Mouse (Mus musculus) ES-Bruce4 (cell line): ENCODE data around the gene Rere.

Experiments
- CTCF ChIP-seq: IDR thresholded peaks from one replicate; pipeline ENCODE4 v1.8.1; 2011; ENCODE audit warnings: low read depth, low read length
- POLR2A ChIP-seq: IDR thresholded peaks from one replicate; pipeline ENCODE4 v1.8.1; 2011; ENCODE audit warnings: low read length; ENCODE audit not compliant: insufficient read depth

DNA sequence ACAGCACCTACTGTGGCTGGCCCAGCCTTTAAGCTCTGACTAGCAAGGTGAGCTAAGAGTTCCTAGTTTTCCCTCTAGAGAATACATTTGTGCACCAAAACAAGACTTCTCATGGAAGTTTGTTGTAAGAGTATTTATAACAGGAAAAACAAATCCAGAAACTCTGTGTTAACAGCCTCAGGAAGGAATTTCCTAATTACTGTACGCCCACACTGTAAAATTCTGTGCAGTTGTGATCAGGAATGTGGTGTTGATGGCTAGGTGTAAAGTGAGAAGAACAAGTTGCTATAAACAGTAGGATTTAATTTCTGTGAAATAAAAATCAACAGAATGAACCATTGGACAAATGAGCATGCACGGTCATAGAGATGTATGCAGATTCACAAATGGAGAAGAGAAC is 83.3 kb downstream of the Rere start:
- TF ChIP-seq POLR2A: no peak
- no peak for TF ChIP-seq CTCF
